In genomic region chr5:74974061-74974581, GRCm38 (mm10) we compare ENCODE assay signal across 8 mouse cellular contexts.
DNase-seq lines count a peak whose midpoint lies in the region; ATAC-seq lines count a peak whose summit lies in the region.

No protein-coding gene starts in this region.

- peaks cover 7% of the 10 kb centered on the region for H3K4me1 ChIP-seq in brown adipose tissue, adult 24 weeks (ENCODE audit: control insufficient read depth, insufficient read depth, insufficient read length, low read length)

- peak overlapping the region; percentile 18 for H3K4me3 ChIP-seq in brown adipose tissue, adult 24 weeks (ENCODE audit: insufficient read depth, low read depth, low read length)

- DNase-seq in heart, adult 8-10 months (ENCODE audit: low spot score), result peak; percentile 63
- DNase-seq in kidney, postnatal 10 days, result peak; percentile 79
- DNase-seq in lung, postnatal 25 days (ENCODE audit: low spot score), result peak; percentile 74
- peak; percentile 66 for DNase-seq in yolk sac, embryonic 10.5 days (ENCODE audit: low spot score)
- no peak for DNase-seq in cerebellum, adult 11-12 months
- no peak for DNase-seq in left cerebral cortex, adult 8-10 months (ENCODE audit: low spot score in 2 of 2)

- ATAC-seq in megakaryocyte, adult 5-6 weeks (ENCODE audit: poor library complexity, severe bottlenecking), result no peak

- peak overlapping the region; percentile 90 for H3K27ac ChIP-seq in brown adipose tissue, adult 24 weeks (replicated peaks; ENCODE audit: low read depth, low read length)

Comparison
In these comparisons a context has a peak if more than half of its experiments do, and no peak if none do; other contexts are left out.
1. DNase-seq: peak in heart, adult 8-10 months (single experiment), kidney, postnatal 10 days (single experiment), lung, postnatal 25 days (single experiment) and yolk sac, embryonic 10.5 days (single experiment); none in cerebellum, adult 11-12 months (single experiment) and left cerebral cortex, adult 8-10 months (0 of 2).